Mouse (Mus musculus): Measurements from ENCODE around the gene Trib2.

The Trib2 gene

DNA sequence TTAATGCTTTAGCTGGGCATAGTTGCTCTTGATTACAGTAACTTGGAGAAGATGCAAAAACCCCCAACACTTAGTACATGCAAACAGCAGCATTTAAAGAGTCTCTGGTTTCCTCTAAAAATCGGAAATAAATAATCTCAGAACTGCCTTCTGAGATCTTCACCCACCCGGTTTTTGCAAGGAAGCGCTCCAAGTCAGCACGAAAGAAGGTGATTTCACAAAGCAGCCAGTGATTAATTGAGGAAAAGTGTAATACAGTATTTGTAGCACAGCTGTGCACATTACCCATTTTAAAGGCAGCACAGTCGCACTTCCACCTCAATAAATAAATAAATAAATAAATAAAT lies 2.9 kb downstream of the Trib2 start:
- DNase-seq (ENCODE audit: low spot score): no peak

DNA sequence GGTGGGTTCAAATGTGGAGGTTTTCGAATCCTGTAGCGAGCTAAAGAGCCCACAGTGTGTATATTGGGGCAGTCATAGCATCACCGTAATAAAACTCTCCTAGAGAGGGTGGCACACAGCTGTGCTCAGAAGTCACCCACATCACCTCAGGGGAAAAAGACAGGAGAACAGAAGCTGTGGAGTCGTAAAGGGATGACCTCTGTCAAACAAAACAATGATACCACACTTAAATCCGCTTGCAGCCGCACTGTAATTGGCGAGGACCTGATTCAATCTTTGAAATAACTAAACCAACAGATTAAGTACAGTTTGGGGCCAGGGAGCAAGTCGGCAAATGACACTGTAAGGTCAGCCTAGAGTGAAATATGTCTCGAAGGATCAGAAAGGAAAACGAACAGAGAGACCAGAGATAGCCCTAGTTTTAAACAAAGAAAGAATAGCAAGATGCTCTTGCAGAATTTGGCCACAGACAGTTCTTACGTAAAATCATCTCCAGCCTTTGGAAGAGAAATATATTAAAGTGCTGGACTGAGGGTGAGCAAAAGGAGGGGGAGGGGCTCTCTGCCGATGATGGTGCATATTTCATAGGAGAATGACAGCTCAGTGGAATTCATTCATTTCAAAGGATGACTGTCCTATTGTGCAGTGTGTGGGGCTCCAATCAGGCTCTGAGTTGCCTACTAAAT lies 3.4 kb downstream of the Trib2 start:
- no peak for DNase-seq (ENCODE audit: low spot score)

DNA sequence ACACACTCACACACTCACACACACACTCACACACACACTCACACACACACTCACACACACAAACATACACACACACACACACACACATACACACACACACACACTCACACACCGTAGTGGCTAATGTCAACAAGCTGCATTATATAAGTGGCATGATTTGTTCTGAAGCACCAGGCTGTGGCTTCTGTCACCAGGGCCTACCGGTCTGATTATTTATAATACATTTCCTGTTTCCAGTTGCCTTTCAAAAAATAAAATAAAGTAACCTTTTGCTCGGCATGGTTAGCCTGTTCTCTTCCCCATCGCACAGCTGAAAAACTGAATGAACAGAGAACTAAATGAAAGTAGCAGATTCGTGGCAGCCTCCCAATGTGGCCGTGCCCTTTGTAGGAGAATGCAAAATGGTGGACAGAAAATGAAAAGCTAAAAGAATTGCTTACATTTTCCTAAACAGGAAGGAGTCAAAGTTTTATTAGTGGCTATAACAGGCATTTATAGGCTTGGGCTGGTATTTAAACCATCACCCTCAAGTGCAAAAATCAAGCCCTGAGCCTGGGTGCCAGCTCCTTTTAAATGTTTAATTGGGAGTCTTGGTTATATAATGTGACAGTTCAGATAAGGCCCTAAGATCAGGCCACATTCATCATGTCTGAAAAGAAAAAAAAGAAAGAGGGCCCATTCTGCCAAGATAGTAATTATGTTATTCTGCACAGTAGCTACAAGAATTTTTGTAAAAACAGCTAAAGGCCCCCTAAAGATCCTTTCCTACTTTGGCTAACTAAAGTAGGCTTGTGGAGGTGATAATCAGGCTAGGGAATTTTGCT lies 4.4 kb downstream of the Trib2 start:
- no peak for DNase-seq (ENCODE audit: low spot score)

DNA sequence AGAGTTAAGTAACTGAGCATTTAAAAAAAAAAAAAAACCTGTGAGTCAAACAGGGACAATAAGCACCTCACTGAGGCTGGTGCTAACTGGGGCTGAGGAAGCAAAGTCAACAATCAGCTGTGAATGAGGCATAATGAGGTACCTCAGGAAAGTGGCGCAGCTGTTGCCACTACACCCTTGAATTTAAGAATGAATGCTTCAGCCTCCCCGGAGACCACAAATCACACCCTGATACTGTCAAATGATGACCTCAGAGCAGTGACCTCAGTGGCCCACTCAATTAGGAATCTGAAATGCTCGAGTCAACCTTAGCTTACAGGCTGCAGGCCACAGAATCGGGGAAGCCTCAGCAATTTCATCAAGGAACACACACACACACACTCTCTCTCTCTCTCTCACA lies 5.0 kb downstream of the Trib2 start:
- DNase-seq (ENCODE audit: low spot score): no peak

DNA sequence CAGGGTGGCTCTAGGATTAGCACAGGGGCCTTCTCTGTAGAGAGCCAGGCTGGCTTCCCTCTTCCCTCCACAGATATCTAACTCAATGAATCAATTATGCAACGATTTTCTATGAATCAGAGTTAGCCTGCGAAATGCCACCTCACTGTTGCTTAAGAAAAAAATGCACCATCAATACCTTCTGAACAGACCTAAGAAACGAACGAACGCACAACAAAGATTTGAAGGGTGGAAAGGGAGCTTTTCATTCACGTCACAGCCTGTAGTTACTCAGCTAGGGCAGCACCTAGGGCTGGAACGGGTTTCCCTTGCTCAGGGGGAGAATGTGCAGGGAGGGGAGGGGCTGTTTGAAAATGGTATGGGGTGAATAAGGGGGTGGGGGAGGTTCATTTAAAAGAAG lies 5.8 kb downstream of the Trib2 start:
- no peak for DNase-seq (ENCODE audit: low spot score)

DNA sequence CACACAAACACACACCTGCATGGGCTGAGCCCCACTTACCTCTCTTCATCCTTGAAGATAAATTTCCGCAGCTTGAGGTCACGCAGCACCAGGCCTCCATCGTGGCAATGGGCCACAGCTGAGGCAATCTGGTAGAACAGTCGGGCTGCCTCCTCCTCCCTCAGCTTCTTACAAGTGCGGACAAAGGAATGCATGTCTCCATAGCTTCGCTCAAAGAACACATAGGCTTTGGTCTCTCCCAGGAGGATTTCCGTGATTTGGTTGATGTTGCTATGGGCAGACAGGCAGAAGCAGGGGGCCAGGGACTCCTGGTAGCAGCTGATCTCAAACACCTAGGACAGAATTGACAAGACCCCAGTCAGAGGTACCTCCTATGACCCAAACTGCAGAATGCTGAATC lies 7.1 kb downstream of the Trib2 start:
- DNase-seq (ENCODE audit: low spot score): no peak

DNA sequence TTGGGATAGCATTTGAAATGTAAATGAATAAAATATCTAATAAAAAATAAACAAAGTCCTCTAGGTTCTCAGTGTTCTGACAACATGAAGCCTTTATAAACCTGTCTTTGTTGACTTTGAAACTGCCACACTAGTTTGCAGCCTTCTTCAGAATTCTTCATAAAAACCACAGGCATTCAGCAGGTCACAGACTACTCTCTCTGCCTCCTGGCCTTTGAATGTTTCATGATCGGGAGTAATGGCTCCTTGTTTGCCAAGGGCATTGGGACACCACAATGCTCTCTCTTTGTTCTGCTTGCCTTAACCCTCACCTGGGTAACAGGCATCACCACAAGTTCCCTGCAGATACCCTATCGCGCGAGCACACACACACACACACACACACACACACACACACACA lies 7.5 kb downstream of the Trib2 start:
- DNase-seq (ENCODE audit: low spot score): no peak

DNA sequence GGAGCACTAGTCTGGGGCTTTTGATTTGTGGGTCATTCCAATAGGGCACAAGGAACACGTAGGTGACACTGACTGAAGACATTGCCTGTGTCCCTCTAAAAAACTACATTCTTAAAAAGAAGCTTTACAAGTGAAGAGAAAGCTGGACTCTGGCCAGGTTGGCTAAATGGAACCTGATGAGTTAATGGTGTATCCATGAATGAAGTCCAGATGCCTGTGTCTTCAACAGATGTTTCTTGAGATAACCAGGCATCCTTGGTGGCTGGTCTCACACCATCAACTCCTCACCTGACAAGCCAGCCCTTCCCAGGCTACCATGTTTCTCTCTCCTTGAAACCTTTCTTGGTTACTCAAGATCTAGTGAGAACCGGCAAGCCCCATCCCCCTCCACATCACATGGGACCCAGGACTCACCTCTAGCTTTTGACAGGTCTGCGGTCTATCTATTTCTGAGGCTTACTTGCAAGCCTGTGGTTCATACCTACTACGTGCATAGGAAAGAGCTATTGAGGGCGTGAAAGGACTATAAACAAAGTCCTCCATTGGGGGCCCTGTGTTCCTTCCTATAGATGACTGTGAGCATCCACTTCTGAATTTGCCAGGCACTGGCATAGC lies 8.4 kb downstream of the Trib2 start:
- DNase-seq (ENCODE audit: low spot score): no peak

DNA sequence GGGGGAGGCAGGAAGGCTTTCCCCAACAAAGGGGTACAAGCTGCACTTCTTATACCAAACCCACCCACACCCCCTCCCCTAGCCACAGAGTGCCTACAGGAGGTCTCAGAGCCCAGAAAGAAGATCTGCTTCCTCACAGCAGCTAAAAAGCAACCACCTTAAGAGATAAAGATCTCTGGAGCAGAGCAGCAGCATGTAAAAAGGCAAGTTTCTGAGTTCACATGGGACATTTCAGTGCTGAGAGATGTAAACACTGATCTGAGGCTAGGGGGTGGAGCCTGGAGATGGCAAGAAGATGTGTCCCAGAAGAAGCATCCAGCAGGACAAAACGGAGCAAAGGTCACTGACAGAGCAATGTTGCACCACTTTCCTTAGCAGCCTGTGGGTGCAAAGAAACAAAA lies 11.8 kb downstream of the Trib2 start:
- DNase-seq (ENCODE audit: low spot score): no peak

DNA sequence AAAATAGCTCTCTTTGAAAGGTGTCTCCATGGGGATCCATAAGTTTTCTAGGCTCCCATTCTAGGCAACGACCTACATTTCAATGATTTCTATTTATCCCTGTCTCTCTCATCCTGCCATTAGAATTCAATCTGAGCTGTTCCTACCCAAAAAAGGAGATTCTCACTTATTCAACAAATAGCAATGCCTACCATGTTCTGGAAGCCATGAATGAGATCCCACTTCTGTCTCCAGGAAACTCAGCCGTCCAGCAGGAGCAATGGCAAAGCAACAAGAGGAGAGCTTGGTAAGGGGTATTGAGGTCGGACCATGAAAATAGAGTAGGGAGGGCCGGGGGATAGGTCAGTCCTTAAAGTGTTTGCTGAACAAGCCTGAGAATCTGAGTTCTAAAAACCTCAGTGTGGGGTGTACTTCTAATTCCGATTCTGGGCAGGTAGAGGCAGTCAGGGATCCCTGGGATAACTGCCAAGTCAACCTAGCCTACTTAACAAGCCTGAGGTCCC lies 12.7 kb downstream of the Trib2 start:
- no peak for DNase-seq (ENCODE audit: low spot score)

DNA sequence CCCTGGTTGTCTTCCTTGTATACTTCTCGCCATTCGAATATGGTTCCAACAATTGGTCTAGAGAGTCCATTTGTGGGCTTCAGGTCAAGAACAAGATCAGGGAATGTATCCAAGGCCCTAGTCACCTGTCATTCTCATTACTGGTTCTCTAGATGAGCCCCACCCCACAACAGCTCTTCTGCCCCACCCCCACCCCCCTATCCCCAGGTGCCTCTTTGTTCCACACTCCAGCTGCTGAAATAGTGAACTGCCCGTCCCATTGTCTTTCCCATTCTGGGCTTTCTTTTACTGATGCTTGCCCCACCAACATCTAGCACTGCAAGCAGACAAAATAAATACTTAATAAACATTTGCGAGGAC lies 15.2 kb downstream of the Trib2 start:
- no peak for DNase-seq (ENCODE audit: low spot score)

DNA sequence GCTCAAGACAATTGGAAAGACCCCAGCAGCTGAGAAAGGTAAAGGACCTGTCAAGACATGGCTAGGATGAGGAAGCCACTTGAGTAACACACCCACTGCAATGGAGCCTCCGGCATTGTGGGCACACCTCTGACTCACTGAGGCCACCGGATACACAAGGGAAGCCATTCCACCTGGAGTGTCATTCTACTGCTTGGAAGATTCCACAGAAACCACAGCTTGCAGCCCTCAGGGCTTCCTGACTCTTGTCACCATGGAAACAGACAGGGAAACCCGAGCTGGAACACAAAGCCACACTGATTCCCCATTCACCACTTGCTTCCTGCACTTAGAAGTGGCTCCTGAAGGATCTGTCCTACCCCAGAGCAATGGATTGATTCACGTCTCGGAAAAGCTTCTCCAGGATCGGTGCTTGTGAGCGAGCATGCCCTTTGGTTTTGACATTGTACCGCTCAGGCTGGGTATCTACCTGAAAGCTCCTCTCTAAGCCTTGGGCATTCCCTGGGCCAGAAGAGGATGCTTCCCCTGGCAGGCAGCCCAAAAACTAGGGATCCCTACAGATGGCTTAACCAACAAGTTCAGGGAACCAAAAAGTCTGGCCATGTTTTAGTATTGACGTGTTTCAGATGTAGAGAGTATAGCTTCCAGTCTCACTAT lies 15.7 kb downstream of the Trib2 start:
- DNase-seq (ENCODE audit: low spot score): no peak

DNA sequence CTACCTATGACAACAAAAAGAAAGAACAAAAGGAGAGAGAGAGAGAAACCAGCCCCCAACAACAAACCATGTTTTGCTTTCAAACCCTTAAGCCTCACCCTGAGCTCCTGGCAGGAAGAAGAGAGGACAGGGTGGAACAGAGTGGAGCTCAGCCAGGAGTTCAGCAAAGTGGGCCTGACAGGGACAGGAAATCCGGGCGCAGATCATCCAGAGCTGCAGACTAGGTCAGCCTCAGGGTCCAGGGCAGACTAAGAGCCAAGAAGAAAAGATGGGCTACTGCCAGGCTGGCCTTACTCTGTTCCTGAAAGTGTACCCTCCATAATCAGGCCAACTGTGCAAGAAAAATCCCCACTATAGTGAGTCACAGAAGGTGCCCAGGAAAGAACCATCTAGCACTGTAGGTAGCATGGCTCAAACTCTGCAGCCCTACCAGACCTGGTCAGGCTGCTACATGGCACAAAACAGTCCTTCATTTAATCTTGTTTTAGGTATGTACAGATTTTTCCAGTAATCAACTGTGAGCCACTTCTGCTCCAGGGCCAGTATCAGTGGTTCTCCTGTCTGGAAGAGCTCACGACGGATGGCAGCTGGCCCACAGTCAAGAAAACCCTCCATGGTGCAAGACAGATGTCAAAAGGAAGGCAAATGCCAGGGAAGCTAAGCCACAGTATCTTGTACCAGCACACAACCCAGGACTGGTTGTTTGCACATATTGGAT lies 16.4 kb downstream of the Trib2 start:
- DNase-seq (ENCODE audit: low spot score): no peak

DNA sequence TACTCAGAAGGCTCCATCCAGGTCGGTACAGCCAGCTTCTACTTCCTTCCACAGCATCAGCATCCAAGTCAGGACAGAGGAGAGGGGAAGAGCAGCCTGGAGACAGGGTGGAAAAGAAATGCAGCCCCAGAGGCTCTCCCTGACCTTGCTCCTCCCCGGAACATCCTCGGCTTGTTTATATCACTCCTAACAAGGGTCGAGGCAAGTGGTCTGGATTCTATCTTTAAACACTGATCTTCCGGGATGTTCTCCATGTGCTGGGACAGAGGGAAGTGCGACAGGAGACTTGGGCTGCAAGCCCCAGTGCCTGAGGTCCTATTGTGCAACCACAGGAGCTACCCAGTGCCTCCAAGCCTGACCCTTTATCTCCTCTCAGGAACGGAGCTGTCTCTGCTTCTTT lies 18.7 kb downstream of the Trib2 start:
- no peak for DNase-seq (ENCODE audit: low spot score)

DNA sequence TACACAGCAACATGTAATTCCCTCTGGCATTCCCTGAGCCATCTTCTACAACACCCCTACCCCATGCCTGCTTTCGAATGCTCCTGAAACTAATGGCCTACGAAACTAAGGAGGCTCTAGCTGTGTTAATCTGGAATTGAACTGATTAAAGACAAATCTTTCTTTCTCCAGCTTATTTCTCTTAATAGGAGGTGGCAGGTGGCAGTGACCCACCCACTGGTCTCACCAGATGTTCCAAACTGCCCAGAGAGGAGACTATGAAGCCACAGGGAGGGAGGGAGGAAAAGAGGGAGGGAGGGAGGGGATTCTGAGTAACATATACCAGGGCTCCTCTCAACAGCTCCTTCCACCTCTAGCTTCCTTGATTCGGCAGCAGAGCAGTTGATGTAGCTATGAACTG lies 20.8 kb downstream of the Trib2 start:
- DNase-seq (ENCODE audit: low spot score): no peak

DNA sequence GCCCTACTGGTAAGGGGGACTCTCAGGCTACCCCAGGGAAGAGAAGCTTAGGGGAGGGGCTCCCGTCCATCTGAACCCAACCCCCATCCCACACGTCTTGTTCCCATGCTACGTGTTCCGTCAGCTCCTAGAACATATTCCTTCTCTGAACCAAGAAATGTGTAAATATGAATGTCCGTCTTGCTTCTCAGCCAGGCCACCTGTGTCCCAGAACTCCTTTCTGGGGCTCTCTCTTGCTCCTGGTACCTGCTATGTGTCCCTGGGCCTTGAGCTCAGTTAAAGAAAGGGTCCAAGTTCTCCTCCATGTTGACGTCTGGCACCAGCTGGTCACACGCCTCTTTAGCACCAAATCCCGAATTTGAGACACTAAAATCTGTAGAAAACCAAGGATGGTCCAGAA lies 23.4 kb downstream of the Trib2 start:
- no peak for DNase-seq (ENCODE audit: low spot score)

DNA sequence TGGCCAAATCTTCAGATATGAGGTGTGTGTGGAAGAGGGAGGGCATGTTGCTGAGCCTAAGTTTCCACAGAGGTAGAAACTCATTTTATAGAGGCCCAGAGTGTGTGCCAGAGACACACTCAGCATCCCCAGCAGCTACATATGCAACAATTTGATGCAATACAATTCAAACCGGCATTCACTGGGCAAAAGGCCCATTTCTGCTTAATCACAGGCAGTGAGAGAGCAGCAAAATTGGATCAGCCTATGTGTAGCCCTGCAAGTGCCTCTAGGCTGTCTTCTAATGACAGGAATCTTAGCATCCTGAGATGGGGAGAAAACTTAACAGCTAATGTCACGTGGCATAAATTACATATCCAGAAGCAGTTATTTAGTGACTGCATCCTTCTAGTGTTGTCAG lies 26.5 kb downstream of the Trib2 start:
- no peak for DNase-seq (ENCODE audit: low spot score)

DNA sequence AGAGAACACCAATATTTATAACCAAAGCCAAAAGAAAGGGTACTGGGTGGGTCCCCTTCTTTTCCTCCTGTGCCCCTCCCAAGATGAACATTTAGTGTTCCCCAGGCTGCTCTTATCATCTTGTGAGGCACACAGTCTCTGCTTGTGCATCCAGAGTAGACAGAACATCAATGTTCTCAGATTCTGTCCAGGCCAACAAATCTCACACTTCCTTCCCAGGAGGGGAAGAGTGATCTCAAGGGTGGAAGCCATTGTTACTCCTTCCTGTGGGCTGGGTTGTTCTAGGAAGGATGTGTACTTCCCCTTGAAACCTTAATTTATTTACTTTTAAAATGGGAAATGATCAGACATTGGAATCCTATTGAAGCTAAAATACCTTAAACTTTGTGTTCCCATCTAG lies 39.7 kb downstream of the Trib2 start:
- DNase-seq (ENCODE audit: low spot score): no peak

DNA sequence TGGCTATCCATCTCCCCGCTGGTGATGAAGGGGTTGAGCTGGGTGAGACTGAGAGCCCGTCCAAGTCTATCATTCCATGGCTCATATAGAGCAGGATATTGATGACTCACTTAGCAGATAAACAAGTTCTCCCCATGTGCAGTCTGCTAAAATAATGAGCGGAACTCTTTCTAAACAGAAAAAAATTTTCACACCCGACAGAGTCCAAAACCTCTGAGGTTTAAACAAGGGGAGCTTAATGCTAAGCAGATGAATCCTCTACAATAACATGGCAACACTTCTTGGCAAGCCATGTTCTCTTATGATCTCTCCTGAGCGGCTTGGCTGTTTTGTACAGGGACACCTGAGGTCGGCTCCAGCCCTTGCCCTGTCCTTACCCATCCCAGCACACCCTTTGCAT lies 45.0 kb downstream of the Trib2 start:
- no peak for DNase-seq (ENCODE audit: low spot score)

DNA sequence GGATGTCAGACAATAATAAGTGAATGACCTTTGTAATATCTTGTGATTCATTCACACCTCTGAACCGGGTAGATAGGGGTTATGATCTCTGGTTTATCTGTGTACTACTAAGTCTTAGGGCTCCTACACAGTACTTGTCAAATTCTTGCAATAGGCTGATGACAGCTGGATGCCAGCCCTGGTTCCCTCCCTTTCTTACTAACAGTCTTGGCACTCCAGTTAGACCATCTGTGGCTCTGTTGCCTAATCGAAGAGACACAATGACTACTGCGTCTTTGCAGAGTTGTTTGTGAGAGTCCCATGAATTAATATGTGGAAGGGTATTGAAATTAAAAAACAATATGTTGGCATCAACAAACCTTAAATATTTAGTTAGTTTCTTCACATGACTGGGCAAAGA lies 48.2 kb downstream of the Trib2 start:
- DNase-seq (ENCODE audit: low spot score): no peak

DNA sequence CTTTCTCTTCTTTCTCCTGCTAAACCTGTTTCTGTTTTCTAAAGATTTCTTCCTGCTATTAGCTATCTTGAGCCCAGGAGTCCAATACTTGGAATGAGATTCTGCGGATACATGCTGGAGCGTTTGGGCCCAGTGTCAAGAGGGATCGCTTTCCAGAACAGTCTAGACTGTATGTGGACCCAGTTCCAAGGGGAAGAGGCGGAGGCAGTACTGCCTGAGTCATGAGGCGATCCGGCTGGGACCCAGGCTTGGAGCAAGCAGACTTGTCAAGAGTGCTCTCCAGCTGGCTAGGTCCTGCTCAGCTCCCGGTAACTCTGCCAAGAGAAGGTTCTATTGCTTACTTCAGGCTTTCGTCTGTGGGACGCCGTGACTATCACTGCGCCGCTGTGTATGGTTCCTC lies 50.7 kb downstream of the Trib2 start:
- DNase-seq (ENCODE audit: low spot score): no peak

DNA sequence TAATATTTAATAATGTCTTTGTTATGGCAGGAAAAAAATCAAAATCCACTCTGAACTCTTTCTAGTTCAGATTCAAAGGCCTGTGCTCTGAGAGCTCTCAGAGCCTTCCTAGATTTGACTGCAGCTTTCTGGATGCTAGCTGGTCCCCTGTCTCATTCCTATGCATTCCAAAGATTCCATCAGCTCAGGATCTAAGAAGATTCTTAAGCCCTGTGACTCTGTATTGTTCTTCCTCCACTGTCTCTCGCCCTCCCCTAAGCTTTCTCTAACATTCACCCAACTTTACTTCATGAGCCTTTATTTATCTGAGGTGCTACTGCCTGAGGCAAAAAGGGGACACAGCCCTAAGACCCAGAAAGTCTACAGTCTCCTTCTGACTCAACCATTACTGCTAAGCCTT lies 51.5 kb downstream of the Trib2 start:
- no peak for DNase-seq (ENCODE audit: low spot score)
